Mouse (Mus musculus): ENCODE measurements around the gene Ube2l3. TPM values are rescaled to one million over a fixed set of nuclear protein-coding genes. Genes with fewer than 3 reads are reported as not detected.
A peak's percentile ranks its signal among the peaks of the same experiment; 100 is the strongest.

Gene Ube2l3
- polyA plus RNA-seq, 1 experiment from 2014 or later = 278 TPM

DNA sequence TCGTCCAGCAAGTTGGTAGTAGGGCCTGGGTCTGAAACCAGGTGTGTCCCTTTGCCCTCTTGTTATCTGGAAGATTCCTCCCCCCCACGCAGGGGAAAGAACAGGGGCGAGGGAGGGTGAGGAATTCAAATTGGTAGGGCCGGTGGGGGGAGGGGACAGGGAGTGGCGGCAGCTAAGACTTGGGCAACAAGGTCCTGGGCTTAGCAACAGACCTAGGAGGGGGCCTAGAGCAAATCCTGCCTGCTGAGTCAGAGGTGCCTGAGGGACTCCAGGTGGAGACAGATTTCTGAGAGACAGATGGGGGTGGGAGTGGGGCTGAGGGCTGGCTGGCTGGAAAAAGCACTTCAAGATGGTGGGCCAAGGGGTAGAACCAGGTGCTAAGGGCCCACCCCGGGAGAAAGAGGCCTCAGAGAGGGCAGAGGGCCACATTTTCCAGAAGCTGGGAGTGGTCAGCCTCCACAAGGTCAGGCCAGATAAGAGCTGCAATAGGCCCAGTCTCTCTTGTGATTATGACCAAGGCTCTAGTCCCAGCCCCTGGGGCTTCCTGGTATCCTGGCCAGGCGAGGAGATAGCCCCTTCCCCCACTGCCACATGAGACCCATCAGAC is 17.8 kb upstream of the Ube2l3 start:
- WGBS = 26% methylated on average over 7 of the region's 7 CpGs
- Histone ChIP-seq H3K9ac (ENCODE audit: low read length) (no peak overlapping the region), H3K27ac (replicated peaks) (peak overlapping the region; percentile 0; the same call in 1 of the 2 replicates), H3K9me3 (ENCODE audit: control insufficient read depth, low read length) (no peaks in the 10 kb centered on the region), H3K4me3 (ENCODE audit: low read depth, low read length) (no peak overlapping the region), H3K4me1 (replicated peaks; ENCODE audit: control insufficient read depth, insufficient read depth) (no peaks in the 10 kb centered on the region), H3K27me3 (ENCODE audit: control insufficient read depth, insufficient read depth, low read length) (no peaks in the 10 kb centered on the region), H3K4me2 (replicated peaks; ENCODE audit: low read depth) (no peak overlapping the region), H3K36me3 (ENCODE audit: control insufficient read depth, insufficient read depth, low read length) (no peaks in the 10 kb centered on the region)
- DNase-seq (ENCODE audit: low spot score) = peak; percentile 61
- no peak for TF ChIP-seq CTCF (IDR thresholded peaks at IDR 0.05; ENCODE audit: low read depth)
- TF ChIP-seq EP300 (optimal IDR thresholded peaks at IDR 0.05) = no peak
- peak; percentile 10; the same call in 1 of the 2 replicates for ATAC-seq (ENCODE audit: low FRiP score, low TSS enrichment)

DNA sequence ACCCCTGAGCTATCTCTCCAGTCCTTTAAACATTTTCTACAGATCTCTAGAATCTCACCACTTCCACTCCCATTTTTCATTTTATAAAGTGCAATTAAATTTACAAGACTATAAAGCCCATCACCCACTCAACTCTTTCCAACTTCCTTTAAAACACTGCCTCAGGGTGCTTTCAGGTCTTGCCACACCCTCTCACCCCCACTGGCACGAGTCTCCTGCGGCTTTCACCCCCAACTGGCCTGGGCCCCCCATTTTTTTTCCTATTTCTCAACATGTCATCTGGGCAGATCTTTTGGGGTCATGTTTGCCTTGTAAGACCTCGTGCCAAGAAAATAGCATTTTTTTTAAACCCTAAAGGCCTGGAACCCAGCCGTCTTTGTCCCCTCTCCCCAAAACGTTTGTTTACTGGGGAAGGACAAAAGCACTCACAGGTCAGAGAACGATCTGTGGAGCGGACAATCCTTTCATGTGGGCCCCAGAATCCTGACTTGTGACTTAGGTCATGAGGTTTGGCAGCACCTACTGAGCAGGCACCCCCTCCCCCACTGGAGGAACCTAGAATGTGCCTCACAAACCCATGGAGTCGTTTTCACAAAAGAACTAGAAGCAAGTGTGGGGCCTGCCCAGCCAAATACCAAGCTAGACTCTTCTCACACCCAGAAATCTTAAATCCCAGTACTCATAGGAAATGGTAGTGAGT is 14.6 kb upstream of the Ube2l3 start:
- DNase-seq (ENCODE audit: low spot score) (no peak), ATAC-seq (ENCODE audit: low FRiP score, low TSS enrichment) (no peak)
- 31% methylated on average over 8 of the region's 8 CpGs for WGBS
- H3K9me3 ChIP-seq (ENCODE audit: control insufficient read depth, low read length) = no peaks in the 10 kb centered on the region
- no peaks in the 10 kb centered on the region for H3K36me3 ChIP-seq (ENCODE audit: control insufficient read depth, insufficient read depth, low read length)
- no peaks in the 10 kb centered on the region for H3K27me3 ChIP-seq (ENCODE audit: control insufficient read depth, insufficient read depth, low read length)
- H3K9ac ChIP-seq (ENCODE audit: low read length) = no peak overlapping the region
- no peaks in the 10 kb centered on the region for H3K4me1 ChIP-seq (replicated peaks; ENCODE audit: control insufficient read depth, insufficient read depth)
- H3K4me3 ChIP-seq (ENCODE audit: low read depth, low read length) = no peak overlapping the region
- H3K27ac ChIP-seq (replicated peaks) = no peak overlapping the region
- no peak for TF ChIP-seq CTCF (IDR thresholded peaks at IDR 0.05; ENCODE audit: low read depth)
- no peak for TF ChIP-seq EP300 (optimal IDR thresholded peaks at IDR 0.05)
- H3K4me2 ChIP-seq (replicated peaks; ENCODE audit: low read depth) = no peak overlapping the region

GRCm38 (mm10) chr16:17209981-17210838 is 7.8 kb upstream of the Ube2l3 start:
- Histone ChIP-seq H3K9ac (ENCODE audit: low read length) (peak overlapping the region; percentile 47; the same call in 1 of the 2 replicates), H3K4me2 (replicated peaks; ENCODE audit: low read depth) (peak overlapping the region; percentile 100), H3K27ac (replicated peaks) (no peak overlapping the region), H3K27me3 (ENCODE audit: control insufficient read depth, insufficient read depth, low read length) (no peaks in the 10 kb centered on the region), H3K4me1 (replicated peaks; ENCODE audit: control insufficient read depth, insufficient read depth) (peaks cover 5% of the 10 kb centered on the region; the same call in 1 of the 2 replicates), H3K9me3 (ENCODE audit: control insufficient read depth, low read length) (no peaks in the 10 kb centered on the region), H3K4me3 (ENCODE audit: low read depth, low read length) (peak overlapping the region; percentile 57), H3K36me3 (ENCODE audit: control insufficient read depth, insufficient read depth, low read length) (no peaks in the 10 kb centered on the region)
- TF ChIP-seq CTCF (IDR thresholded peaks at IDR 0.05; ENCODE audit: low read depth) (peak; percentile 96), EP300 (optimal IDR thresholded peaks at IDR 0.05) (no peak)
- ATAC-seq (ENCODE audit: low FRiP score, low TSS enrichment) = peak; percentile 89
- 9% methylated on average over 48 of the region's 48 CpGs for WGBS
- peak; percentile 94 for DNase-seq (ENCODE audit: low spot score)

DNA sequence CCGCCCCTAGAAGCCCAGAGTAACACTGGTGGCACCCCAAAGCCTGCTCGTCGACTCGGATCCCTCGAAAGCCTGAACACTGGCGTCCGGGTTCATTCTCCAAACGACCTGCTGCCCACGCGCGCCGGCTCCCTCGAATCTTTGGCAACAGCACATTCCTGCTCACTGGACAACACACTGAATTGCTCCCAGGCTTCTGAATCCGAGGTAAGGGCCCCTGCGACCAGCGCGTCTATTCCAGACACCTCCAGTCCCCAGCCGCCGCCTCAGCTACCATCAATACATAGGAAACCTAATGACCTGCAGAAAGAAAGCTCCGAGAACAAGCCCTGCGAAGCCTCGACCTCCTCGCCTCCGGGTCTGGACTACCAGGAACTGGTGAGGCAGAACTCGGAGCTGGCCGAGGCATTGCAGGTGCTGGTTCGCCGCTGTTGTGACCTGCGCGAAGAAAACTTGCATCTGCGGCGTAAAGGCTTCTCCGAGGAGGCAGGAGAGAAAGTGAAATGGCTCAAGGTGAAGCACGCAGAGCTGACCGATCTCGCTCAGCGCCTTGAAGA is 7.0 kb upstream of the Ube2l3 start:
- H3K27me3 ChIP-seq (ENCODE audit: control insufficient read depth, insufficient read depth, low read length) = no peaks in the 10 kb centered on the region
- DNase-seq (ENCODE audit: low spot score) (no peak), ATAC-seq (ENCODE audit: low FRiP score, low TSS enrichment) (no peak; the same call in 1 of the 2 replicates)
- H3K36me3 ChIP-seq (ENCODE audit: control insufficient read depth, insufficient read depth, low read length) = no peaks in the 10 kb centered on the region
- peak overlapping the region; percentile 100 for H3K4me2 ChIP-seq (replicated peaks; ENCODE audit: low read depth)
- peak overlapping the region; percentile 61 for H3K9ac ChIP-seq (ENCODE audit: low read length)
- TF ChIP-seq EP300 (optimal IDR thresholded peaks at IDR 0.05) (no peak), CTCF (IDR thresholded peaks at IDR 0.05; ENCODE audit: low read depth) (no peak)
- H3K4me1 ChIP-seq (replicated peaks; ENCODE audit: control insufficient read depth, insufficient read depth) = peaks cover 5% of the 10 kb centered on the region; the same call in 1 of the 2 replicates
- no peaks in the 10 kb centered on the region for H3K9me3 ChIP-seq (ENCODE audit: control insufficient read depth, low read length)
- peak overlapping the region; percentile 57 for H3K4me3 ChIP-seq (ENCODE audit: low read depth, low read length)
- 1% methylated on average over 37 of the region's 37 CpGs for WGBS
- H3K27ac ChIP-seq (replicated peaks) = no peak overlapping the region; the same call in 1 of the 2 replicates

All from stomach, postnatal 0 days (tissue).